In the genomic region with DNA sequence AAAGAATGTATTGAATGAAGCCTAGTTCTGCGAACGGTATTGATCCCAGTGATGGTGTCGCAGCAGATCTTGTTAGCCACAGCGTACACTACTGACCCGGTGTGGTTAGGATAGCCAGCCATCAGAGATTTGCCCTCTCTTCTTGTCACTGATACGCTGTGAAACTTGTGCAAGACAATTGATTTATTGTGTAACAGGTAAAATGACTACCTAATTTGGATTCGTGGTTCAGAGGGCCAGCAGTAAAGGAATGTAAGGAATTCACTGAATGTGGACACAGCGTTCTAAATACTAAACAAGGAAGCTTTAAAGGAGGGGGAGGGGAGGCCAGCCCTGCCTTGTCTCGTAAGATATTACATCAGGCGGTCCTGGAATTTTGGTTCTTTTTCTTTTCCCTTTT, we compare ENCODE assay signal across 10 mouse cellular contexts.
A peak's percentile ranks its signal among the peaks of the same experiment; 100 is the strongest.
DNase-seq lines count a peak whose midpoint lies in the region; ATAC-seq and TF ChIP-seq lines count a peak whose summit lies in the region.
"Had no signal": no experiment of that assay in that cellular context is flagged by ENCODE, and none has a peak within 500 bp of the region (broad histone marks: within the 10 kb centered on the region; RNA-seq: fewer than 3 reads in every experiment).

No protein-coding gene starts in this region.

- intact Hi-C loops in heart, postnatal 36 days (cut with DNase I) = no loop called here

- H3K4me1 ChIP-seq in midbrain, embryonic 11.5 days (ENCODE audit: control insufficient read depth, insufficient read depth, low read length) = peaks cover 12% of the 10 kb centered on the region
- no peaks in the 10 kb centered on the region for H3K4me1 ChIP-seq in midbrain, postnatal 0 days (ENCODE audit: insufficient read depth, low read length)

- H3K27ac ChIP-seq in midbrain, embryonic 11.5 days (ENCODE audit: low read depth, low read length) = no peak overlapping the region
- no peak overlapping the region for H3K27ac ChIP-seq in midbrain, postnatal 0 days (ENCODE audit: low read depth, low read length)
- H3K27ac ChIP-seq: limb, embryonic 15.5 days had no signal

- peak; percentile 31 for DNase-seq in heart, adult 11 months
- no peak for DNase-seq in heart, postnatal 36 days
- no peak for DNase-seq in midbrain, embryonic 11.5 days (ENCODE audit: low spot score, missing footprints)
- DNase-seq in midbrain, postnatal 0 days (ENCODE audit: low spot score) = no peak
- DNase-seq in kidney, postnatal 14 days = peak; percentile 65
- peak; percentile 42 for DNase-seq in retina, postnatal 1 day
- DNase-seq in thymus, postnatal 4 days = no peak
- no peak for DNase-seq in cerebellum, postnatal 25 days
- DNase-seq: adrenal gland, postnatal 14 days had no signal

- no peaks in the 10 kb centered on the region for H3K9me3 ChIP-seq in midbrain, embryonic 11.5 days (ENCODE audit: control insufficient read depth, low read length)
- no peaks in the 10 kb centered on the region for H3K9me3 ChIP-seq in midbrain, postnatal 0 days (ENCODE audit: low read length)
- H3K9me3 ChIP-seq: limb, embryonic 15.5 days had no signal

- WGBS in midbrain, embryonic 11.5 days = 17% methylated on average over 10 of the region's 10 CpGs
- 29% methylated on average over 10 of the region's 10 CpGs for WGBS in midbrain, postnatal 0 days

- no peaks in the 10 kb centered on the region for H3K36me3 ChIP-seq in midbrain, embryonic 11.5 days (ENCODE audit: control insufficient read depth, insufficient read depth, low read length)
- no peaks in the 10 kb centered on the region for H3K36me3 ChIP-seq in midbrain, postnatal 0 days (ENCODE audit: insufficient read depth, low read length)
- H3K36me3 ChIP-seq: limb, embryonic 15.5 days had no signal

- H3K4me3 ChIP-seq in midbrain, embryonic 11.5 days (ENCODE audit: low read depth, low read length) = no peak overlapping the region
- no peak overlapping the region for H3K4me3 ChIP-seq in midbrain, postnatal 0 days (ENCODE audit: low read depth, low read length)
- H3K4me3 ChIP-seq: limb, embryonic 15.5 days had no signal

- no peak for TF ChIP-seq CTCF in midbrain, postnatal 0 days (IDR thresholded peaks at IDR 0.05)

- H3K9ac ChIP-seq in midbrain, embryonic 11.5 days (ENCODE audit: low read length) = no peak overlapping the region
- H3K9ac ChIP-seq in midbrain, postnatal 0 days (replicated peaks; ENCODE audit: low read length, poor library complexity, severe bottlenecking) = no peak overlapping the region
- H3K9ac ChIP-seq: limb, embryonic 15.5 days had no signal

- 0 out of 2 replicates have a peak overlapping the region, but pooled peaks have one; percentile 3 for H3K4me2 ChIP-seq in midbrain, embryonic 11.5 days
- H3K4me2 ChIP-seq in midbrain, postnatal 0 days (ENCODE audit: low read depth, low read length, poor library complexity, severe bottlenecking) = no peak overlapping the region
- H3K4me2 ChIP-seq: limb, embryonic 15.5 days had no signal

- 0 out of 2 replicates have a peak, but pooled peaks have one; percentile 58 for ATAC-seq in midbrain, embryonic 11.5 days (ENCODE audit: low FRiP score)
- ATAC-seq in midbrain, postnatal 0 days (ENCODE audit: low FRiP score) = no peak

- H3K27me3 ChIP-seq in midbrain, embryonic 11.5 days (ENCODE audit: control insufficient read depth, insufficient read depth, low read length) = no peaks in the 10 kb centered on the region
- H3K27me3 ChIP-seq in midbrain, postnatal 0 days (ENCODE audit: insufficient read depth, low read length) = no peaks in the 10 kb centered on the region
- H3K27me3 ChIP-seq: limb, embryonic 15.5 days had no signal

Comparison
In these comparisons a context has a peak if more than half of its experiments do, and no peak if none do; other contexts are left out.
1. DNase-seq: peak in heart, adult 11 months (single experiment), kidney, postnatal 14 days (single experiment) and retina, postnatal 1 day (single experiment); none in heart, postnatal 36 days (0 of 2), midbrain, embryonic 11.5 days (single experiment), midbrain, postnatal 0 days (single experiment), thymus, postnatal 4 days (single experiment) and cerebellum, postnatal 25 days (0 of 2).